Mouse (Mus musculus) hindbrain, embryonic 14.5 days (tissue): Measurements from ENCODE around the gene Gm12695. TPM values are rescaled to one million over a fixed set of nuclear protein-coding genes. Genes with fewer than 3 reads are reported as not detected.

ENCODE experiments used
- polyA plus RNA-seq: library from polyadenylated mRNA; unstranded; fragments of >200 nt; fragmentation: Nextera tagmentation; extraction: Ambion mirVana; gene quantifications from 2 replicates; pipeline ENCODE4 v1.2.1, GENCODE M21; 2014

Gm12695 gene
- polyA plus RNA-seq, 1 experiment from 2014 or later = not detected

Other genes with a start within 250 kb of the Gm12695 start
- 6.1 and 6.5 TPM in 2 replicates for gene Cyp2j6, start 231.5 kb downstream of the Gm12695 start, polyA plus RNA-seq
- gene Cyp2j9, start 193.6 kb downstream of the Gm12695 start, polyA plus RNA-seq = 7.4 and 8.2 TPM in 2 replicates
- gene Cyp2j5, start 121.0 kb downstream of the Gm12695 start, polyA plus RNA-seq = not detected in 2 replicates